Mouse (Mus musculus): ENCODE results near the gene Btbd19. TPM values are rescaled to one million over a fixed set of nuclear protein-coding genes. Genes with fewer than 3 reads are reported as not detected.

Btbd19 gene
- total RNA-seq, 2 experiments from 2014 or later = 5.0 to 6.9 TPM

DNA sequence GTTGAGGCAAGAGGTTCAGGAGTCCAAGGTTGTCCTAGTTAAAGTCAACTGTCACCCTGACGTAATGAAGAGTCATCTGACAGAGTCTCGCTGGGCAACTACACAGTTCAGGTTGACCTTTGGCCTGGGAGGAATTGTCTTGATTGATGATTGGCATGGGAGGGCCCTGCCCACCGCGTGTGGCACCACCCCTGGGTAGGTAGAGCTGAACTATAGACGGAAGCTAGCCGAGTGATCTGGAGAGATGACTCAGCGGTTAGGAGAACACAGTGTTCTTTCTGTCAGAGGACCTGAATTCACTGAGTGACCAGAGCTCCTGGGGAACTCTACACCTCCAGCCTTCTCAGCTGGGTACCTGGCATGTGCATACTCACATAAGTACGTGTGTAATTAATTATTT is 10.5 kb upstream of the Btbd19 start:
- 0 out of 2 replicates have a peak, but pooled peaks have one; percentile 8 for ATAC-seq (replicated peaks; ENCODE audit: poor library complexity, severe bottlenecking)

DNA sequence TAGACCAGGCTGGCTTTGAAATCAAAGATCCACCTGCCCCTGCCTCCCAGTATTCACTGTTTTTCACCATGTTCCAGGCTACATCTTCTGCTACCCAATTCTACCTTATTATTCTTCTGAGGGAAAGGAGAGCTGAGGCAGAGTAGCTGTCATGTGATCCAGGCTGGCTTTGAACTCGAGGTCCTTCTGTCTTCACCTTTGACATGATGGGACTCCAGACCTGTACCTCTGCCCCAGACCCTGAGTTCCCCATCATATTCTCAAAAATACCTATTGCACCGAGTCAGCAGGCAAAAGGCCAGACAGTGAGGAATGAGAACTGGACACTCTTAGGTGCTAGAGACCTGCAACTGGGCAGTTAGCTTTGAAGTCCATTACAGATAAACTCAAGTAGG is 9.1 kb upstream of the Btbd19 start:
- ATAC-seq (replicated peaks; ENCODE audit: poor library complexity, severe bottlenecking) = no peak

GRCm38 (mm10) chr4:117133817-117134600 is 8.5 kb upstream of the Btbd19 start, which contains the start of gene Plk3:
Gene Plk3 (minus strand): TSS chr4:117133963.
- ATAC-seq (replicated peaks; ENCODE audit: poor library complexity, severe bottlenecking) = peak; percentile 89

GRCm38 (mm10) chr4:117133366-117133796 is 7.9 kb upstream of the Btbd19 start:
- peak; percentile 13 for ATAC-seq (replicated peaks; ENCODE audit: poor library complexity, severe bottlenecking)

GRCm38 (mm10) chr4:117132794-117133143 is 7.2 kb upstream of the Btbd19 start:
- no peak for ATAC-seq (replicated peaks; ENCODE audit: poor library complexity, severe bottlenecking)

DNA sequence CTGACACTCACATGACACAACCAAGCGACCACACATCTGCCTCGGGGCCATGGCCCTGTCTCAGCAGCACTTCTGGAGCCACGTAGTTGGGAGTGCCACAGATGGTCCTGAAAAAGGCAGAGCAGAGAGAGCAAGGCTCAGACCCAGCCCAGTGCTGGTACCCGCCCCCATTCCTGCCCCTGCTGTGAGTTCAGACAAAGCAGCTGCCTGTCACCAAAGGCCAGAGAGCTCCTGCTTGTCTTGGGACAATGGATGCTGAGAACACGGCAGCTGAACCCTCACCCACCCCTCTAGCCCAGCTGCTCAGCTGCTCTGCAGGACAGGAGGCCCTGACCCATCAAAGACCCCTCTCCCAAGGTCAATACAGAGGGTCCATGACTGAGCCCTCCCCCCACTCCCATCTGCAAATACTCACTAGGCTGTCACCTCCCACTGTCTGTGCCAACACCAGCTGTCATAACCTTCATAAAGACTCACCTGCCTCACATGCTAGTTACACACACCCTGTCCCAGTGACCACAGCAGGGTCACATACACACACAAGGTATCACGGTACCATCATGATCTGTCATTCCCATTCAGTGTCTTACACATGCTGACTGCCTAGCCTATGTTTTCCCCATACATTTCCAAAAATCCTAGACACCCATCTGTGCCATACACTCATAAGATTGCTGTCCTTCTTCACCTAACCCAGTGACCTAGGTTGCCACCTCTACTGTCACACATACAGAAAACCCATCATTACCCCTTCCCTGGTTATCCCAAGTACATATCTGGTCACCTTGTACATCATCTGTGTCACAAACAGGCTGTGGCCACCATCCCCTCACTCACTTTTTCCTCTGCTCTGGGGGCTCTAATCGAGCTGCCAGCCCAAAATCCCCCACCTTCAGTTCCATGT is 6.6 kb upstream of the Btbd19 start:
- no peak for ATAC-seq (replicated peaks; ENCODE audit: poor library complexity, severe bottlenecking)

GRCm38 (mm10) chr4:117131198-117131597 is 5.7 kb upstream of the Btbd19 start:
- ATAC-seq (replicated peaks; ENCODE audit: poor library complexity, severe bottlenecking) = no peak

- ATAC-seq (replicated peaks; ENCODE audit: poor library complexity, severe bottlenecking) = no peak
Observed at GRCm38 (mm10) chr4:117130790-117131189, 5.3 kb upstream of the Btbd19 start.

DNA sequence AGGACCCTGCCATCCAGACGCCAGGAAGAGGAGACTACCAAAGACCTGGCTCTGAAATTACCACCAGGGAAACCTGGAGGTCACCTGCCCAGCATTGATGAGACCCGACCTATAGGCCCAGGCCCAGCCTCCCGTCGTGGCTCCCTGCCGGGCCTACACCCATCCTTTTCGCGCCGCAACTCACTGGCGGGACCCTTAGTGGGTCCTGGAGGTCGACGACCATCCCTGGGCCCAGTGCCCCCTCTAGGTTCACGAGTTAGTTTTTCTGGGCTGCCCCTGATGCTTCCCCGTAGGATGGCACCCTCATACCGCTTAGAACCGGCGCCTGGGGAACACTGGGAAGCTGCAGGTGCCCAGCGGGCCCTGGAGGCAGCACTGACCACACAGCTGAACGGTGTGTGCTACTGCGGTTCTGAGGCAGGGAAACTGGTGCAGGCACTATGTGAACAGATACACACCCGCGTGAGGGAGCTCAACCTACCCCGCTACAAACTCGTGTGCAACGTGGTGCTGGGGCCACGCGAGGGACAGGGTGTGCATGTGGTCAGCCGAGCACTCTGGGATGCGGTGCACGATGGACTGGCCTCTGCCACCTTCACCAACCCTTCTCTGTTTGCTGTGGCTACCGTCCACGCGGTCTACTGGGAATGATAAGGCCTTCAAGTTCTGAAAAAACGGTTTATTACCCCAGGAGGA is 2.6 kb upstream of the Btbd19 start:
- no peak for ATAC-seq (replicated peaks; ENCODE audit: poor library complexity, severe bottlenecking)

- ATAC-seq (replicated peaks; ENCODE audit: poor library complexity, severe bottlenecking) = peak; percentile 33
Observed at GRCm38 (mm10) chr4:117126675-117127290, 1.3 kb upstream of the Btbd19 start, which contains the start of gene Tctex1d4. Gene Tctex1d4 (plus strand): TSS chr4:117126794.

GRCm38 (mm10) chr4:117125910-117126674 is 567 bp upstream of the Btbd19 start:
- ATAC-seq (replicated peaks; ENCODE audit: poor library complexity, severe bottlenecking) = peak; percentile 60

DNA sequence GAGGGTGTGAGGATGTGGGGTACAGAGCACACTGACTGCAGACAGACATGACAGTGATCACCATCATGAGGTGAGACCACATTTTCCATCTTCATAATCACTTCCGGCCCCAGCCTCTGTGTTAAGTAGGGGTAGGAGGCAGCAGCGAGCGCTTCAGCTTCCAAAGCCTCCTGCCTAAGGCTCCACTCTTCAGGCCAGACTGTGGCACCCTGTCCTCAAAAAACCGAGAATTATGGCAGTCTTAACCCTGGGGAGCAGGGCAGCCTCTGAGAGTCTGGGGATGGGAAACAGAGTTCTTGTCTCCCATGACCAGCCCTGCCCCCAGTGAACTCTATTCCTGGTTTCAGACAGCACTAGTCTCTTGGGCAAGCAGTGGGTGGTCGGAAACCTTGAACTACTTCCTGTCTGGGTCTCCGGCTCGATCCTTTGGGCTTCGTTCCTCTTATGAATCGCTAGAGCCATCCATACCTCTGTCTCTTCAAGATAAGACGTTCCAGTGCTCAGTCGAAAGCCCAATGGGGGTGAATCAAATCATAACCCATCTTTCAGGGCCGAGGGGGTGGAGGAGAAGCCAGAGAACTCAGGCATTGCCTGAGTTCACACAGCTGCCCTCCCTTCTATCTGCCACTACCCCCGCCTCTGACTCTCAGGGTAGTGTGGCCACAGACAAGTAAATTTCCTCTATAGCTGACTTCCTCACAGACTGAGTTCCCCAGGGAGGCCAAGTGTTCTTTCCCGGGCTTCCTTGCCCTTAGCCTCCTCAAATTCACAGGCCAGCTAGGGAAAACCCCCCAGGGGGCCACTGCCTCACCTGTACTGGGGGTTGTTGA is 792 bp downstream of the Btbd19 start:
- ATAC-seq (replicated peaks; ENCODE audit: poor library complexity, severe bottlenecking) = peak; percentile 45

DNA sequence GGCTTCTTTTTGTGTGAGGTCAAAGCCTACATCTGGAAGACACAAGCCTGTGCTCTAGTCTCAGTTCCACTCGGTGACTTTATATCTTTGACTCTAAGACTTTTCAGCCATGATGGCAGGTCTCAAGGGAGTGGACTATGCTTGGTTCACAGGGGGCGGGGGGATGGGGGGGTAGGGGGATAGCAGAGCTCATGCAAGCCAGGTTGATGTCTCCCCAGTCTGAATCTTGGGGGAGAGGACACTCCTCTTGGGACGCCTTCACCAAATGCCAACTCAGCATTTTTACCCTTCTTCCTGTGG is 1.4 kb downstream of the Btbd19 start:
- no peak for ATAC-seq (replicated peaks; ENCODE audit: poor library complexity, severe bottlenecking)

DNA sequence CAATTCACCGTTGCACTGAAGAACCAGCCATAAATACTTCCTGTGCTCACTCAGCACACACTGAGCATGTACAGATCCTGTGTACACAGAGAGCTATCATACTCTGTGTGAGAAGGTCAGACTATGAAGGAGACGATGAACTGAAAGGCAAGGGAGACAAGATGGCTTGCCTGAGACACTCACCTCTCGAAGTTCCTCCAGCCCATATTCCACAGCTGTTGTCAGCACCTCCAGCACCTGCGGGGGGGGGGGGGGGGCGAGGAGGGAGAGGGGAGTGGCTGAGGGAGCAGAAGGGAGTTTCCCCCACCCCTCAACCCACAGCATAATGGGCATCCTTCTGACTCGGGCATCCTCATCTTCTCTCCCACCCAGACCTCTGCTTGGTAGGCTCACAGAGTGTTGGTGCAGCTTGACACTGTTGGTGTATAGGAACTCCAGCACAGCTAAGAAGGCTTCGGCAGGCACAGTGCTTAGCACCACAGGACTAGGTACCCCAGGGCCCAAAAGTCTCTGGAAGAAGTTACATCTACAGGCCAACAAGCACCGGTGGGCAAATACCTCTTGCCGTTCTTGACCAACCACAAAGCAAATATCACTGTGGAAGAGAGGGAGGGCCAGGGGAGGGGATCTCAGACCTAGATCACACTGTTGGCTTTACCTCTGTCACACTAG is 1.8 kb downstream of the Btbd19 start:
- no peak for ATAC-seq (replicated peaks; ENCODE audit: poor library complexity, severe bottlenecking)

GRCm38 (mm10) chr4:117122209-117122608 is 3.3 kb downstream of the Btbd19 start:
- no peak for ATAC-seq (replicated peaks; ENCODE audit: poor library complexity, severe bottlenecking)

- peak; percentile 68 for ATAC-seq (replicated peaks; ENCODE audit: poor library complexity, severe bottlenecking)
Observed at GRCm38 (mm10) chr4:117120445-117121414, 4.8 kb downstream of the Btbd19 start.

GRCm38 (mm10) chr4:117120052-117120444 is 5.5 kb downstream of the Btbd19 start:
- no peak for ATAC-seq (replicated peaks; ENCODE audit: poor library complexity, severe bottlenecking)
